Mouse (Mus musculus) thymus, adult 2 months (tissue): ENCODE measurements around the gene Sipa1.

Source experiments
- CTCF ChIP-seq: fragments of 200-500 bp; IDR thresholded peaks from 2 replicates; pipeline ENCODE4 v1.5.1; 2012; ENCODE audit warnings: mild to moderate bottlenecking, control low read depth, low read length, moderate library complexity, borderline replicate concordance; ENCODE audit not compliant: control insufficient read depth, poor library complexity, insufficient read depth; ENCODE audit errors: extremely low read depth
- POLR2A ChIP-seq: fragments of 200-500 bp; IDR thresholded peaks from 2 replicates; pipeline ENCODE4 v1.6.1; 2012; ENCODE audit warnings: mild to moderate bottlenecking, low read length, control low read depth, moderate library complexity; ENCODE audit not compliant: control insufficient read depth, poor library complexity, insufficient read depth; ENCODE audit errors: extremely low read depth

- no peak for TF ChIP-seq CTCF
- TF ChIP-seq POLR2A: no peak
These were observed 10.9 kb downstream of the Sipa1 start for GRCm38 (mm10) chr19:5652570-5652969.
